Mouse (Mus musculus): ENCODE results near the gene Pcsk4. TPM values are rescaled to one million over a fixed set of nuclear protein-coding genes. Genes with fewer than 3 reads are reported as not detected.

Pcsk4 gene
- polyA plus RNA-seq, 1 experiment: 2.2 TPM

DNA sequence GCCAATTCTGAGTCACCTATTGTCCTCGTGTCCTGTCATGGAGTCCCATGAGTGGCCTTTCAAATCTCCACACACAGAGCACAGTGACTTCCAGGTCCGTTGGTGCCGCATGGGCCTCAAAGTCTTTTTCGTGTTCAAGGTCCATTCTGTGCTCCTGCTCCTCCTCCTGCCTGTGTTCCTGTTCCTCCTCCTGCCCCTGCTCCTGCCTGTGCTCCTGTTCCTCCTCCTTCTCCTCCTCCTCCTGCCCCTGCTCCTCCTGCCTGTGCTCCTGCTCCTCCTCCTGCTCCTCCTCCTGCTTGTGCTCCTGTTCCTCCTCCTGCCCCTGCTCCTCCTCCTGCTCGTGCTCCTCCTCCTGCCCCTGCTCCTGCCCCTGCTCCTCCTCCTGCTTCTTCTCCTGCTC is 38.7 kb upstream of the Pcsk4 start:
- Histone ChIP-seq H3K4me3 (ENCODE audit: insufficient read depth, low read length) (no peak overlapping the region), H3K4me1 (ENCODE audit: control insufficient read depth, insufficient read depth, low read length) (no peaks in the 10 kb centered on the region), H3K27ac (ENCODE audit: insufficient read depth, low read depth, low read length) (no peak overlapping the region)
- TF ChIP-seq POLR2A (IDR thresholded peaks at IDR 0.05; ENCODE audit: borderline replicate concordance, low read depth, low read length): no peak
- no peak for TF ChIP-seq CTCF (IDR thresholded peaks at IDR 0.05; ENCODE audit: low read depth, low read length)

DNA sequence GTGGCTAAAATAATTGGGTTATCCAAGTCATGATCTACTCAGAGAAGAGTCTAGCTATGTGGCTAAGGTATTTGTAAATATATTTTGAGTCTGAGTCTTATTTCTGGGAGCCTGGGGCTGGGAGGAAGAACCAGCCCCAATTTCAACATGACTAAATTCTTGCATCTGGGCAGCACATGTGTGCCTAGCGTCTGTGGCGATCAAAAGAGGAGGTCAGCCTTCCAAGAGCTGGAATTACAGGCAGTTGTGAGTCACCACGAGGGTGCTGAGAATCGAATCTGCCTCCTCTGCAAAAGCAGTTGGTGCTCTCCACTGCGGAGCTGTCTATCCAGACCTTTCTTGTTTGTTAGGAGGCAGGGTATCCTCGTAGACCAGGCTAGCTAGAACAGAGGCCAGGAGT is 36.4 kb upstream of the Pcsk4 start:
- Histone ChIP-seq H3K4me3 (ENCODE audit: insufficient read depth, low read length) (no peak overlapping the region), H3K27ac (ENCODE audit: insufficient read depth, low read depth, low read length) (no peak overlapping the region), H3K4me1 (ENCODE audit: control insufficient read depth, insufficient read depth, low read length) (no peaks in the 10 kb centered on the region)
- TF ChIP-seq POLR2A (IDR thresholded peaks at IDR 0.05; ENCODE audit: borderline replicate concordance, low read depth, low read length): no peak
- no peak for TF ChIP-seq CTCF (IDR thresholded peaks at IDR 0.05; ENCODE audit: low read depth, low read length)

DNA sequence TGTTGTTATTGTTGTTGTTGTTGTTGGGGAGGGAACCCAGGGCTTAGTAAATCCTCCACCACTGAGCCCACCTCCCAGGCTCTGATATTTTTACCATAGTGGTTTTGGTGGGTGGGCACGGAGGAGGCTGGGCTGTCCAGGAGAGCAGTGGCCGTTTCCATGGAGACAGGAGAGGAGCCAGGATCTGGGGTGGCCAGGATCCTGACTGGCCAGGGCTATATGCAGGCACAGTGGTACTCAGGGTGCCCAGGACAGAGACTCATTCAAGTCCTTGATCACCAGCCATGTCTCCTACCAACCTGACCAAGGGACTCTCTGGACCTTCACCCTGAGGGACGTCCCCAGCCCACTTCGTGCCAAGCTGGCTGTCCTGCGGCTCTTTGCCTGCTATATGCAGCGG is 34.4 kb upstream of the Pcsk4 start:
- no peak for TF ChIP-seq CTCF (IDR thresholded peaks at IDR 0.05; ENCODE audit: low read depth, low read length)
- TF ChIP-seq POLR2A (IDR thresholded peaks at IDR 0.05; ENCODE audit: borderline replicate concordance, low read depth, low read length): no peak
- no peak overlapping the region for H3K27ac ChIP-seq (ENCODE audit: insufficient read depth, low read depth, low read length)
- H3K4me1 ChIP-seq (ENCODE audit: control insufficient read depth, insufficient read depth, low read length): no peaks in the 10 kb centered on the region
- no peak overlapping the region for H3K4me3 ChIP-seq (ENCODE audit: insufficient read depth, low read length)

DNA sequence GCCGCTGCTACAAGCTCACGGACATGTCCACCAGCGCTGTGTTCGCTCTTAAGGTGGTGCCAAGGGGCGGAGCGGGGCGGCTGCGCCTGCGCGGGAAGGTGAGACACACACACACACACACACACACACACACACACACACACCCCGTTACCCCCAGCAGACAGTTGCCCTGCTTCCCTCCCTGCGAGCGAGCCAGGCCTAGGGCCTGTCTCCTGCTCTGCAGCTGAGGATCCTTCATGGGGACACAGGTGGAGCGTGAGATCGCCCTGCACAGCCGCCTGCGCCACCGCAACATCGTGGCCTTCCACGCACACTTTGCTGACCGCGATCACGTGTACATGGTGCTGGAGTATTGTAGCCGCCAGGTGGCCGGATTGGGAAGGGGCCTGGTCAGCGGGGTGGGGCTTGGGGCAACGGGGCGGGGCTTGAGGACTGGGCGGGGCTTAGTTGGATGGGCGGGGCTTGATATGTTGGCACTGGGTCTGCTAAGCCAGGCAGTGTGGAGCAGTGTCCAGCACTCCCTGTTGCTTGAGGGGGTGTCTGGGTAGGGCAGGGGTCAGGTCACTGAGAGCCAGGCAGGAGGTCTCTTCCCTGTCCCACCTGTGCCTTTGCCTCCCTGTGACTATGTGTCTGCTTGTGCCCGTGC is 28.8 kb upstream of the Pcsk4 start:
- TF ChIP-seq CTCF (IDR thresholded peaks at IDR 0.05; ENCODE audit: low read depth, low read length) (no peak), POLR2A (IDR thresholded peaks at IDR 0.05; ENCODE audit: borderline replicate concordance, low read depth, low read length) (no peak)
- H3K4me1 ChIP-seq (ENCODE audit: control insufficient read depth, insufficient read depth, low read length): no peaks in the 10 kb centered on the region
- no peak overlapping the region for H3K27ac ChIP-seq (ENCODE audit: insufficient read depth, low read depth, low read length)
- no peak overlapping the region for H3K4me3 ChIP-seq (ENCODE audit: insufficient read depth, low read length)

DNA sequence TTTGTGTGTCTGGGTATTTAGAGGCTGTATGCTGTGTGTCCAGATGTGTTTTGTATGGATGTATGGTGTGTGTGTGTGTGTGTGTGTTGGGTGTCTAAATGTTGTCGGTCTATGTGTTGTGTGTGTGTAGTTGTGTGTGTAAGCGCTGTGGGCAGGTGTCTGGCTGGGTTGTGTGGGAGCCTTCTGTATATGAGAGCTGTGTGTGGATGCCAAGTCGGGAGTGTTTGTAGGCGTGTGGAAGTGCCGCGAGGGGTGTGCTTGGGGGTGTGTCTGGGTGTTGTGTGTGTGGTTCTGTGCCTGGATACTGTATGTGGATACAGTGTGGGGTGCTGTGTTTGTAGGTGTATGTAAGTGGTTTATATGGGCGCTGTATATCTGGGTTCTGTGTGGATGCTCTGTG is 28.0 kb upstream of the Pcsk4 start:
- H3K4me3 ChIP-seq (ENCODE audit: insufficient read depth, low read length): no peak overlapping the region
- TF ChIP-seq CTCF (IDR thresholded peaks at IDR 0.05; ENCODE audit: low read depth, low read length) (no peak), POLR2A (IDR thresholded peaks at IDR 0.05; ENCODE audit: borderline replicate concordance, low read depth, low read length) (no peak)
- no peaks in the 10 kb centered on the region for H3K4me1 ChIP-seq (ENCODE audit: control insufficient read depth, insufficient read depth, low read length)
- no peak overlapping the region for H3K27ac ChIP-seq (ENCODE audit: insufficient read depth, low read depth, low read length)

DNA sequence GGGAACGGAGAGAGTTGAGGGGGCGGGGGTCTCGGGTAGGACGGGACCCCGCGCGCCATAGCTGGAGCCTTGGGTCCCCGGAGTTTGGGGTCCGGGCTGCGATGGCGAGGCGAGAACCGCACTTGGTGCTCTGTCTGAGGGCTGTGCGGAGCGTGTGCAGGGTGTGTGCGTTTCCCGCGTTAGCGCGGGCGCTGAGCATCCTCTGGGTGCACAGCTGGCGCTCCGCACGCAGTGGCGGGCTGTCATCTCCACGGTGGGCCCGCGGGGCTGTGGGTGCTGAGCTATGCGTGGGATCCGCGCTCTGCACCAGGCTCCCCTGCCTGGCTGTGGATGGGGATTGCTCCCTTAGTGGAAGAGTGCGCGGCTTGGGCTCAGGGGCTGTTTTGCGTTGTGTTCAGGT is 27.4 kb upstream of the Pcsk4 start:
- Histone ChIP-seq H3K27ac (ENCODE audit: insufficient read depth, low read depth, low read length) (no peak overlapping the region), H3K4me1 (ENCODE audit: control insufficient read depth, insufficient read depth, low read length) (no peaks in the 10 kb centered on the region), H3K4me3 (ENCODE audit: insufficient read depth, low read length) (no peak overlapping the region)
- TF ChIP-seq POLR2A (IDR thresholded peaks at IDR 0.05; ENCODE audit: borderline replicate concordance, low read depth, low read length) (no peak), CTCF (IDR thresholded peaks at IDR 0.05; ENCODE audit: low read depth, low read length) (no peak)

DNA sequence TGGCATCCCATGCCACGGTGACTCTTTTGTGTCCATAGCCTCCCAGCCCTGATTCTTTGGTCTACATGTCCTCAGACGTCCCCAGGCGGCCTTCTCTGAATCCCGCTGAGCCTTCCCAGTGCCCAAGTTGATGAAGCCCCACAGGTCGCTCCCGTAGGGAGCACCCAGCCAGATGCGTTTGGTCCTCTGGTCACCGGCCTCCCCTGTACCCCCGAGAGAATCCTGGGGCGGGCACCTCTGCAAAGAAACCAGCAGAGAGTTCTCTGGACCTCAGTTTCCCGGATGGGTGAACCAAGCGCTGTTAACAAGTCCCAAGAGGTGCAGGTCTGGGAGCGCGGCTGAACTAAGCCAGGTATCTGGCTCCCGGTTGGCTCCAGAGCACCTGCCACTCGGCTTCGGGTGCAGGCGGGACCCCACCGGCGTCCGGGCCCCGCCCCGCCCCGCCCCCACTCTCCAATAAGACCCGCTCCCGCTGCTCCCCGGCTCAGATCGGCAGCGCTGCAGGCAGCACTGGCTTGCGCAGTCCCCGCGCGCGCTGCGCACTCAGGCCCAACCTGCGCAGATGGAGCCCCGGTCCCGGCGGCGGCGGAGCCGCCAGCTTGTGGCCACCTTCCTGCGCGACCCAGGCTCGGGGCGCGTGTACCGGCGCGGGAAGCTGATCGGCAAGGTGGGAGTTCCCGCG is 26.8 kb upstream of the Pcsk4 start, which contains the start of gene Plk5:
TSS of gene Plk5 (plus strand) at position 459 of the 682 bp plus-strand sequence.
- TF ChIP-seq CTCF (IDR thresholded peaks at IDR 0.05; ENCODE audit: low read depth, low read length) (no peak), POLR2A (IDR thresholded peaks at IDR 0.05; ENCODE audit: borderline replicate concordance, low read depth, low read length) (no peak)
- no peaks in the 10 kb centered on the region for H3K4me1 ChIP-seq (ENCODE audit: control insufficient read depth, insufficient read depth, low read length)
- no peak within 1 kb of the TSS for H3K4me3 ChIP-seq (ENCODE audit: insufficient read depth, low read length)
- no peak within 1 kb of the TSS for H3K27ac ChIP-seq (ENCODE audit: insufficient read depth, low read depth, low read length)

DNA sequence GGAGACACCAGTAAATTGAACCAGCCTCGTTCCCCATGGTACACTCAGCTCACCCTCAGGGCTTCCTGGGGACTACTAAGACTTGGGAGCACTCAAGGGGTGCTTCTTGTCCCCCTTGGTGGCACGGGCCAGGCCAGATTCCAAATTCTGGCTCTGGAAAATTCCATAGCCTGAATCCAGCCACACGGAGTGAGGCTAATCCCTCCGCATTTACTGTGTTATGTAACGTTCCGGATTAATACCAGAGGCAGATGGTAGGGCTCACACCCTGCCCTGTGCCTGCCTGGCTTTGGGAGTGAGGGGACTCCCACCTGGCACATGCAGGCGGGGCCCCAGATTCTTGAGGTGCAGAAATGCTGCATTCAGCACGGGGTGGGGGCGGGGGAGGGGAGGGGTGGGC is 26.1 kb upstream of the Pcsk4 start:
- Histone ChIP-seq H3K4me1 (ENCODE audit: control insufficient read depth, insufficient read depth, low read length) (no peaks in the 10 kb centered on the region), H3K27ac (ENCODE audit: insufficient read depth, low read depth, low read length) (no peak overlapping the region), H3K4me3 (ENCODE audit: insufficient read depth, low read length) (no peak overlapping the region)
- no peak for TF ChIP-seq POLR2A (IDR thresholded peaks at IDR 0.05; ENCODE audit: borderline replicate concordance, low read depth, low read length)
- no peak for TF ChIP-seq CTCF (IDR thresholded peaks at IDR 0.05; ENCODE audit: low read depth, low read length)

DNA sequence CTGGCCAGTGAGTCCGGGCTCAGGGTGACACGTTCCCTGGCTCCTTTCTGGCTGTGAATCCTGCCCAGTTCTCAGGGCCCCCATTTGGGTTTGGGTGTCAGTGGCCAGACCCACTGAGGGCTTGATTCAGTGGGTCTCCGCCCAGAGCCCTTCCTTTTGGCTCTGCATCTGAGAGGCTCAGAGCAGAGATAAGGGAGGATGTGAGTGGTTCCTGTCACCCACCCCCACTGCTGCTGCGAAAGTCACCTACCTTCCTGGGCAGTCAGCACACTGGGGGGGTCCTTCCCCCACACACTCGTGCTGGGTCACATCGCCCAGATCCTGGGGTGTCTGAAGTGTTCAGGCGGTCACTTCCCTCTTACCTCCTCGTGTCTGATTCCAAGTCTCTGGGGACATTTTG is 23.4 kb upstream of the Pcsk4 start:
- no peak overlapping the region for H3K27ac ChIP-seq (ENCODE audit: insufficient read depth, low read depth, low read length)
- TF ChIP-seq CTCF (IDR thresholded peaks at IDR 0.05; ENCODE audit: low read depth, low read length): no peak
- TF ChIP-seq POLR2A (IDR thresholded peaks at IDR 0.05; ENCODE audit: borderline replicate concordance, low read depth, low read length): no peak
- no peak overlapping the region for H3K4me3 ChIP-seq (ENCODE audit: insufficient read depth, low read length)
- H3K4me1 ChIP-seq (ENCODE audit: control insufficient read depth, insufficient read depth, low read length): no peaks in the 10 kb centered on the region

DNA sequence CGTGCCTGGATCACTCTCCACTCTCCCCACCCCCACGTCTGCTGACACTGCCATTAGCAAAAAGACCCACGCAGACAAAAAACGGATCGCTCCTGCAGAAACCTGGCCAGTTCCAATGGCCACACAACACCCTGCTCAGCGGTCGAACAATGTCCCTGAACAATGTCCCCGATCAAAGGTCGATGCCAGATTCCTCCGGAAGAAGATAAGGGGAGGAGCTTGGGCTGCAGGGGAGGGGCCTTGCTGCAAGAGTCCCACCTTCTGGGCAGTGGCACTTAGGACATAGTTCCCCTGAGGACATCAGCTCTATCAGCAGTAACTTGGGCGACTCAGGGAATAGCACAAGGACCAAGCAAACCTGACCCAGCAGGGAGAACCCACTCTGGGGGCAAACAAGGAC is 22.6 kb upstream of the Pcsk4 start:
- H3K4me1 ChIP-seq (ENCODE audit: control insufficient read depth, insufficient read depth, low read length): no peaks in the 10 kb centered on the region
- TF ChIP-seq CTCF (IDR thresholded peaks at IDR 0.05; ENCODE audit: low read depth, low read length) (no peak), POLR2A (IDR thresholded peaks at IDR 0.05; ENCODE audit: borderline replicate concordance, low read depth, low read length) (no peak)
- H3K4me3 ChIP-seq (ENCODE audit: insufficient read depth, low read length): no peak overlapping the region
- H3K27ac ChIP-seq (ENCODE audit: insufficient read depth, low read depth, low read length): no peak overlapping the region
